10 mouse cellular contexts compared by ENCODE assay signal in genomic region chr10:120210096-120210495, GRCm38 (mm10). TPM values are rescaled to one million over a fixed set of nuclear protein-coding genes. Genes with fewer than 3 reads are reported as not detected.
A peak's percentile ranks its signal among the peaks of the same experiment; 100 is the strongest.
DNase-seq lines count a peak whose midpoint lies in the region; ATAC-seq and TF ChIP-seq lines count a peak whose summit lies in the region.
"Had no signal": no experiment of that assay in that cellular context is flagged by ENCODE, and none has a peak within 500 bp of the region (broad histone marks: within the 10 kb centered on the region; RNA-seq: fewer than 3 reads in every experiment).

No protein-coding gene starts in this region.

- no peak overlapping the region for H3K4me3 ChIP-seq in hindbrain, embryonic 14.5 days (replicated peaks; ENCODE audit: low read length)
- no peak overlapping the region for H3K4me3 ChIP-seq in hindbrain, embryonic 13.5 days
- H3K4me3 ChIP-seq in G1E (ENCODE audit: low read depth, low read length) = peak overlapping the region; percentile 100; the same call in 1 of the 2 replicates
- no peak overlapping the region for H3K4me3 ChIP-seq in embryonic facial prominence, embryonic 15.5 days (replicated peaks)
- peak overlapping the region; percentile 40 to 96; a peak in 2 of 4 replicates for H3K4me3 ChIP-seq in liver, embryonic 14.5 days (ENCODE audit: insufficient read depth in 1 of 2, low read depth in 2 of 2, low read length in 2 of 2)

- no peak for ATAC-seq in hindbrain, embryonic 14.5 days (ENCODE audit: low FRiP score)
- ATAC-seq in hindbrain, embryonic 13.5 days (ENCODE audit: low FRiP score) = no peak
- no peak for ATAC-seq in G1E (ENCODE audit: extremely low read depth, insufficient number of reproducible peaks, low FRiP score, poor library complexity, severe bottlenecking)
- ATAC-seq in embryonic facial prominence, embryonic 15.5 days (ENCODE audit: insufficient number of reproducible peaks, low FRiP score, low TSS enrichment, low read depth) = no peak
- ATAC-seq in liver, embryonic 14.5 days (ENCODE audit: insufficient read depth) = no peak

- H3K4me2 ChIP-seq in hindbrain, embryonic 14.5 days (replicated peaks) = peak overlapping the region; percentile 73; the same call in 1 of the 2 replicates
- no peak overlapping the region for H3K4me2 ChIP-seq in hindbrain, embryonic 13.5 days
- H3K4me2 ChIP-seq in embryonic facial prominence, embryonic 15.5 days (replicated peaks) = peak overlapping the region; percentile 57
- peak overlapping the region; percentile 77 for H3K4me2 ChIP-seq in liver, embryonic 14.5 days (ENCODE audit: low read depth)

- H3K27me3 ChIP-seq in hindbrain, embryonic 14.5 days (ENCODE audit: control insufficient read depth, insufficient read depth, low read length) = no peaks in the 10 kb centered on the region
- H3K27me3 ChIP-seq in hindbrain, embryonic 13.5 days = 0 out of 2 replicates have a peak, but pooled peaks cover 7% of the 10 kb centered on the region
- H3K27me3 ChIP-seq in G1E (ENCODE audit: insufficient read depth, low read length) = no peaks in the 10 kb centered on the region
- H3K27me3 ChIP-seq in embryonic facial prominence, embryonic 15.5 days = no peaks in the 10 kb centered on the region
- no peaks in the 10 kb centered on the region for H3K27me3 ChIP-seq in liver, embryonic 14.5 days (ENCODE audit: control insufficient read depth, insufficient read depth, low read length)
- H3K27me3 ChIP-seq: hindbrain, embryonic 12.5 days had no signal

- no peak for DNase-seq in hindbrain, embryonic 14.5 days (ENCODE audit: low spot score)
- no peak for DNase-seq in G1E (ENCODE audit: low spot score)
- no peak for DNase-seq in liver, embryonic 14.5 days (ENCODE audit: low read depth in 3 of 3, low spot score in 3 of 3)
- no peak for DNase-seq in gastrocnemius, postnatal 10 days
- DNase-seq in thymus, postnatal 10 days (ENCODE audit: low spot score in 2 of 2) = no peak
- no peak for DNase-seq in layer of hippocampus, adult 8-10 months (ENCODE audit: low spot score in 2 of 2)
- DNase-seq: left cerebral cortex, postnatal 4 days had no signal

- TF ChIP-seq CTCF in G1E (IDR thresholded peaks at IDR 0.05; ENCODE audit: low read depth, low read length) = no peak
- TF ChIP-seq CTCF in liver, embryonic 14.5 days (IDR thresholded peaks at IDR 0.05; ENCODE audit: low read depth) = no peak

- no peak overlapping the region for H3K27ac ChIP-seq in hindbrain, embryonic 14.5 days
- no peak overlapping the region for H3K27ac ChIP-seq in hindbrain, embryonic 13.5 days
- no peak overlapping the region for H3K27ac ChIP-seq in embryonic facial prominence, embryonic 15.5 days (replicated peaks)
- H3K27ac ChIP-seq in liver, embryonic 14.5 days = no peak overlapping the region
- H3K27ac ChIP-seq: hindbrain, embryonic 12.5 days had no signal

- no peaks in the 10 kb centered on the region for H3K36me3 ChIP-seq in hindbrain, embryonic 14.5 days (replicated peaks; ENCODE audit: control insufficient read depth, insufficient read depth)
- H3K36me3 ChIP-seq in hindbrain, embryonic 13.5 days = peaks cover 10% of the 10 kb centered on the region; the same call in 1 of the 2 replicates
- peaks cover 33% of the 10 kb centered on the region for H3K36me3 ChIP-seq in G1E (replicated peaks)
- H3K36me3 ChIP-seq in embryonic facial prominence, embryonic 15.5 days = no peaks in the 10 kb centered on the region
- H3K36me3 ChIP-seq in liver, embryonic 14.5 days (replicated peaks; ENCODE audit: control insufficient read depth, insufficient read depth, low read depth) = no peaks in the 10 kb centered on the region

- no peak for TF ChIP-seq EP300 in liver, embryonic 14.5 days (IDR thresholded peaks at IDR 0.05; ENCODE audit: low read depth)

- no peaks in the 10 kb centered on the region for H3K9me3 ChIP-seq in hindbrain, embryonic 14.5 days (ENCODE audit: control insufficient read depth, low read length)
- H3K9me3 ChIP-seq in hindbrain, embryonic 13.5 days = no peaks in the 10 kb centered on the region; the same call in 1 of the 2 replicates
- H3K9me3 ChIP-seq in G1E (replicated peaks) = peaks cover 4% of the 10 kb centered on the region
- H3K9me3 ChIP-seq in embryonic facial prominence, embryonic 15.5 days (replicated peaks) = no peaks in the 10 kb centered on the region
- no peaks in the 10 kb centered on the region; the same call in 1 of the 2 replicates for H3K9me3 ChIP-seq in liver, embryonic 14.5 days (ENCODE audit: control insufficient read depth, low read length)

- 93% methylated on average over 3 of the region's 3 CpGs for WGBS in hindbrain, embryonic 14.5 days
- 91% methylated on average over 3 of the region's 3 CpGs for WGBS in hindbrain, embryonic 13.5 days
- WGBS in embryonic facial prominence, embryonic 15.5 days = 91% methylated on average over 3 of the region's 3 CpGs
- 83% methylated on average over 3 of the region's 3 CpGs for WGBS in liver, embryonic 14.5 days (ENCODE audit: insufficient replicate concordance)

- peaks cover 11% of the 10 kb centered on the region for H3K4me1 ChIP-seq in hindbrain, embryonic 14.5 days (replicated peaks; ENCODE audit: control insufficient read depth, insufficient read depth, low read length)
- peaks cover 11% of the 10 kb centered on the region for H3K4me1 ChIP-seq in hindbrain, embryonic 13.5 days (replicated peaks)
- peaks cover 23% of the 10 kb centered on the region for H3K4me1 ChIP-seq in G1E (ENCODE audit: insufficient read depth, low read depth, low read length)
- peaks cover 6% of the 10 kb centered on the region; the same call in 1 of the 2 replicates for H3K4me1 ChIP-seq in embryonic facial prominence, embryonic 15.5 days
- peaks cover 6 to 7% of the 10 kb centered on the region in 2 experiments for H3K4me1 ChIP-seq in liver, embryonic 14.5 days (replicated peaks; ENCODE audit: control insufficient read depth in 2 of 2, insufficient read depth in 2 of 2, low read length in 1 of 2)

- H3K9ac ChIP-seq in hindbrain, embryonic 14.5 days = no peak overlapping the region
- H3K9ac ChIP-seq in hindbrain, embryonic 13.5 days = no peak overlapping the region
- H3K9ac ChIP-seq in embryonic facial prominence, embryonic 15.5 days = no peak overlapping the region
- H3K9ac ChIP-seq in liver, embryonic 14.5 days (replicated peaks) = no peak overlapping the region; the same call in none of the 2 replicates
- H3K9ac ChIP-seq: hindbrain, embryonic 12.5 days had no signal

RNA-seq across cellular contexts. Expression of gene Irak3, which starts 8.2 kb away (rescaled TPM):
- polyA plus RNA-seq in hindbrain, embryonic 14.5 days (2014; fragmentation: Nextera tagmentation; extraction: Ambion mirVana) = 0.37 and 0.51 TPM in 2 replicates
- polyA plus RNA-seq in hindbrain, embryonic 13.5 days (2015; fragmentation: Nextera tagmentation; extraction: Ambion mirVana) = 0.36 and 0.48 TPM in 2 replicates
- total RNA-seq in G1E (2014; fragmentation: Nextera tagmentation) = 0.87 TPM in 1 of 2 replicates, not detected in the other
- 0.16 TPM in 1 of 2 replicates, not detected in the other for total RNA-seq in G1E (2017)
- polyA plus RNA-seq in G1E (2012) = 0.01 TPM in 1 of 2 replicates, not detected in the other
- 2.5 and 2.8 TPM in 2 replicates for polyA plus RNA-seq in embryonic facial prominence, embryonic 15.5 days (2015; fragmentation: Nextera tagmentation; extraction: Ambion mirVana)
- 0.70 and 0.78 TPM in 2 replicates for polyA plus RNA-seq in liver, embryonic 14.5 days (2012; rRNA removed)
- polyA plus RNA-seq in liver, embryonic 14.5 days (2014; fragmentation: Nextera tagmentation; extraction: Ambion mirVana) = 0.85 and 1.4 TPM in 2 replicates
- 1 to 10 TPM; 3.4 TPM for total RNA-seq in gastrocnemius, postnatal 10 days (2021)
- 1 to 10 TPM; 1.6 to 2.5 (median 1.8) TPM for total RNA-seq in layer of hippocampus, adult 8-10 months (2022)

RNA-seq across cellular contexts. Expression of gene Tmbim4, which starts 8.7 kb away (rescaled TPM):
- polyA plus RNA-seq in hindbrain, embryonic 14.5 days (2014; fragmentation: Nextera tagmentation; extraction: Ambion mirVana) = 111 and 117 TPM in 2 replicates
- polyA plus RNA-seq in hindbrain, embryonic 13.5 days (2015; fragmentation: Nextera tagmentation; extraction: Ambion mirVana) = 106 and 107 TPM in 2 replicates
- total RNA-seq in G1E (2014; fragmentation: Nextera tagmentation) = 70.1 and 74.0 TPM in 2 replicates
- total RNA-seq in G1E (2017) = 92.5 and 104 TPM in 2 replicates
- polyA plus RNA-seq in G1E (2012) = 65.2 and 67.5 TPM in 2 replicates
- polyA plus RNA-seq in embryonic facial prominence, embryonic 15.5 days (2015; fragmentation: Nextera tagmentation; extraction: Ambion mirVana) = 107 and 110 TPM in 2 replicates
- polyA plus RNA-seq in liver, embryonic 14.5 days (2012; rRNA removed) = 40.1 and 52.9 TPM in 2 replicates
- 80.4 and 82.2 TPM in 2 replicates for polyA plus RNA-seq in liver, embryonic 14.5 days (2014; fragmentation: Nextera tagmentation; extraction: Ambion mirVana)
- total RNA-seq in gastrocnemius, postnatal 10 days (2021) = 10 to 100 TPM; 65.2 to 67.7 TPM
- total RNA-seq in layer of hippocampus, adult 8-10 months (2022) = 10 to 100 TPM; 58.6 to 66.2 (median 62.9) TPM

RNA-seq across cellular contexts. Expression of gene Llph, which starts 16.8 kb away (rescaled TPM):
- polyA plus RNA-seq in hindbrain, embryonic 14.5 days (2014; fragmentation: Nextera tagmentation; extraction: Ambion mirVana) = 35.5 and 38.7 TPM in 2 replicates
- polyA plus RNA-seq in hindbrain, embryonic 13.5 days (2015; fragmentation: Nextera tagmentation; extraction: Ambion mirVana) = 44.0 and 46.8 TPM in 2 replicates
- total RNA-seq in G1E (2014; fragmentation: Nextera tagmentation) = 43.9 and 45.0 TPM in 2 replicates
- total RNA-seq in G1E (2017) = 62.2 and 87.9 TPM in 2 replicates
- 76.1 and 90.5 TPM in 2 replicates for polyA plus RNA-seq in G1E (2012)
- polyA plus RNA-seq in embryonic facial prominence, embryonic 15.5 days (2015; fragmentation: Nextera tagmentation; extraction: Ambion mirVana) = 51.3 and 52.5 TPM in 2 replicates
- polyA plus RNA-seq in liver, embryonic 14.5 days (2012; rRNA removed) = 11.6 and 33.6 TPM in 2 replicates
- 31.9 and 32.2 TPM in 2 replicates for polyA plus RNA-seq in liver, embryonic 14.5 days (2014; fragmentation: Nextera tagmentation; extraction: Ambion mirVana)
- 10 to 100 TPM; 14.1 to 14.7 TPM for total RNA-seq in gastrocnemius, postnatal 10 days (2021)
- total RNA-seq in layer of hippocampus, adult 8-10 months (2022) = 10 to 100 TPM; 13.9 to 18.5 (median 15.9) TPM

Comparison
In these comparisons a context has a peak if more than half of its experiments do, and no peak if none do; other contexts are left out.
1. H3K4me3 ChIP-seq: peak in G1E (single experiment) and liver, embryonic 14.5 days (2 of 2); none in hindbrain, embryonic 14.5 days (single experiment), hindbrain, embryonic 13.5 days (single experiment) and embryonic facial prominence, embryonic 15.5 days (single experiment).